Mouse (Mus musculus): Measurements from ENCODE around the gene Wnt7b.

DNA sequence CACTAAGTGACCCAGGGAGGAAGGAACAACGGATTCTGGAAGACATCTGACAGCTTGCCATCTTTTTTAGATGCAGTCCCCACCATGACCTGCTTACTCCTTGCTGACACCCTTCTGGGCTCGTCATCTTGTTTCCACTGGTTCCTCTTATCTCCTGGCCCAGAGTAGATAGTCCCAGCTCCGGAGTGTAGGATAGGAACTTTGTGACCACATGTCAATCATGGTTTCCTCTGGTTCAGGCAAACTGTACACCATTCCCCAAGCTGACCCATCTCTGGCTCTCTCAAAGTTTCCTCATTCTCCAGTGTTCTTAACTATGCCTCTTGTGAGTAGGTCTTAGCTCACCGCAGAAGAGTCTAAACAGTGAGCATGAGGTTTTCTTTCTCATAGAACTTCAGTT is 10.4 kb upstream of the Wnt7b start:
- TF ChIP-seq POLR2A (IDR thresholded peaks at IDR 0.05; ENCODE audit: low read depth, low read length) (no peak), CTCF (IDR thresholded peaks at IDR 0.05; ENCODE audit: extremely low read depth, insufficient read length, insufficient replicate concordance, low read depth, low read length) (no peak)
